Mouse (Mus musculus): ENCODE data around the gene Hnrnpu. TPM values are rescaled to one million over a fixed set of nuclear protein-coding genes. Genes with fewer than 3 reads are reported as not detected.
"Not testable (repeated sequence)": the region's sequence is repeated elsewhere in the genome, so short reads cannot be mapped to it uniquely, and the experiment has no call there.

Hnrnpu gene
- total RNA-seq, 1 experiment from 2014 or later, result 405 TPM

GRCm38 (mm10) chr1:178318389-178319184 is 19.0 kb downstream of the Hnrnpu start, which contains the start of gene Cox20:
Cox20 (plus strand) TSS chr1:178319130.
- ATAC-seq (replicated peaks; ENCODE audit: insufficient number of reproducible peaks, low FRiP score, low TSS enrichment, poor library complexity, severe bottlenecking), result peak; percentile 70

GRCm38 (mm10) chr1:178318002-178318388 is 19.6 kb downstream of the Hnrnpu start:
- ATAC-seq (replicated peaks; ENCODE audit: insufficient number of reproducible peaks, low FRiP score, low TSS enrichment, poor library complexity, severe bottlenecking), result peak; percentile 54

- no peak for ATAC-seq (replicated peaks; ENCODE audit: insufficient number of reproducible peaks, low FRiP score, low TSS enrichment, poor library complexity, severe bottlenecking)
These were observed 20.2 kb downstream of the Hnrnpu start for GRCm38 (mm10) chr1:178317275-178318001.

GRCm38 (mm10) chr1:178314236-178314635 is 23.4 kb downstream of the Hnrnpu start:
- no peak for ATAC-seq (replicated peaks; ENCODE audit: insufficient number of reproducible peaks, low FRiP score, low TSS enrichment, poor library complexity, severe bottlenecking)

GRCm38 (mm10) chr1:178313039-178313597 is 24.5 kb downstream of the Hnrnpu start:
- ATAC-seq (replicated peaks; ENCODE audit: insufficient number of reproducible peaks, low FRiP score, low TSS enrichment, poor library complexity, severe bottlenecking), result no peak

GRCm38 (mm10) chr1:178310128-178310527 is 27.5 kb downstream of the Hnrnpu start:
- ATAC-seq (replicated peaks; ENCODE audit: insufficient number of reproducible peaks, low FRiP score, low TSS enrichment, poor library complexity, severe bottlenecking), result no peak

- no peak for ATAC-seq (replicated peaks; ENCODE audit: insufficient number of reproducible peaks, low FRiP score, low TSS enrichment, poor library complexity, severe bottlenecking)
These were observed 28.1 kb downstream of the Hnrnpu start for GRCm38 (mm10) chr1:178309487-178309886.

- peak; percentile 72 for ATAC-seq (replicated peaks; ENCODE audit: insufficient number of reproducible peaks, low FRiP score, low TSS enrichment, poor library complexity, severe bottlenecking)
These were observed 34.2 kb downstream of the Hnrnpu start for GRCm38 (mm10) chr1:178303425-178303824.

GRCm38 (mm10) chr1:178301261-178301660 is 36.3 kb downstream of the Hnrnpu start:
- not testable (repeated sequence) for ATAC-seq (replicated peaks; ENCODE audit: insufficient number of reproducible peaks, low FRiP score, low TSS enrichment, poor library complexity, severe bottlenecking)

GRCm38 (mm10) chr1:178294051-178294450 is 43.5 kb downstream of the Hnrnpu start:
- no peak for ATAC-seq (replicated peaks; ENCODE audit: insufficient number of reproducible peaks, low FRiP score, low TSS enrichment, poor library complexity, severe bottlenecking)

- ATAC-seq (replicated peaks; ENCODE audit: insufficient number of reproducible peaks, low FRiP score, low TSS enrichment, poor library complexity, severe bottlenecking), result no peak
These were observed 45.9 kb downstream of the Hnrnpu start for GRCm38 (mm10) chr1:178291716-178292115.

- ATAC-seq (replicated peaks; ENCODE audit: insufficient number of reproducible peaks, low FRiP score, low TSS enrichment, poor library complexity, severe bottlenecking), result no peak
These were observed 49.9 kb downstream of the Hnrnpu start for GRCm38 (mm10) chr1:178287601-178288176.

- ATAC-seq (replicated peaks; ENCODE audit: insufficient number of reproducible peaks, low FRiP score, low TSS enrichment, poor library complexity, severe bottlenecking), result no peak
These were observed 53.5 kb downstream of the Hnrnpu start for GRCm38 (mm10) chr1:178283946-178284720.

- ATAC-seq (replicated peaks; ENCODE audit: insufficient number of reproducible peaks, low FRiP score, low TSS enrichment, poor library complexity, severe bottlenecking), result not testable (repeated sequence)
These were observed 54.3 kb downstream of the Hnrnpu start for GRCm38 (mm10) chr1:178283314-178283713.

GRCm38 (mm10) chr1:178276054-178276911 is 61.3 kb downstream of the Hnrnpu start:
- ATAC-seq (replicated peaks; ENCODE audit: insufficient number of reproducible peaks, low FRiP score, low TSS enrichment, poor library complexity, severe bottlenecking), result no peak

GRCm38 (mm10) chr1:178275738-178276053 is 61.9 kb downstream of the Hnrnpu start:
- ATAC-seq (replicated peaks; ENCODE audit: insufficient number of reproducible peaks, low FRiP score, low TSS enrichment, poor library complexity, severe bottlenecking), result no peak

GRCm38 (mm10) chr1:178275174-178275730 is 62.3 kb downstream of the Hnrnpu start:
- ATAC-seq (replicated peaks; ENCODE audit: insufficient number of reproducible peaks, low FRiP score, low TSS enrichment, poor library complexity, severe bottlenecking), result no peak
